Mouse (Mus musculus) CH12.LX (cell line): Measurements from ENCODE around the gene Syt3. TPM values are rescaled to one million over a fixed set of nuclear protein-coding genes. Genes with fewer than 3 reads are reported as not detected.

Experiments
- DNase-seq: peaks from one replicate; pipeline ENCODE4 v3.0.0-alpha.2; 2013; ENCODE audit errors: extremely low read depth
- H3K27ac ChIP-seq: 2 replicates; pipeline ENCODE4 v1.5.1; 2012; ENCODE audit warnings: low read depth, mild to moderate bottlenecking, control low read depth, moderate library complexity; ENCODE audit not compliant: insufficient read depth
- H3K27me3 ChIP-seq: replicated peaks from 2 replicates; pipeline ENCODE3; 2012; ENCODE audit warnings: inconsistent platforms
- H3K36me3 ChIP-seq, 2 experiments: replicated peaks in 1 of 2; 2 replicates each; pipeline versions ENCODE3 to v1.6.1; 2012; ENCODE audit warnings: inconsistent platforms in 1 of 2, low read length in 1 of 2, mild to moderate bottlenecking in 1 of 2, mixed read lengths in 1 of 2, moderate library complexity in 1 of 2; ENCODE audit not compliant: control insufficient read depth in 1 of 2, insufficient read depth in 1 of 2
- H3K4me1 ChIP-seq, 2 experiments: 2 replicates each; pipeline ENCODE4 v1.6.1; 2012; ENCODE audit warnings: inconsistent platforms in 1 of 2, moderate library complexity in 1 of 2; ENCODE audit not compliant: insufficient read depth in 2 of 2, control insufficient read depth in 1 of 2
- H3K4me2 ChIP-seq: 2 replicates; pipeline ENCODE4 v1.6.1; 2012; ENCODE audit warnings: low read depth, mild to moderate bottlenecking, control low read depth; ENCODE audit not compliant: poor library complexity, insufficient read depth, severe bottlenecking
- H3K4me3 ChIP-seq, 3 experiments: fragments of 150-350 bp in 1 of 3; sonication (generic) in 1 of 3; replicated peaks in 1 of 3; 2 replicates each; pipeline versions ENCODE3 to v1.5.1; 2011 to 2012; ENCODE audit warnings: low read depth in 2 of 3, low read length in 2 of 3, mild to moderate bottlenecking in 2 of 3, moderate library complexity in 2 of 3, control low read depth in 1 of 3, improper control_type of control experiment in 1 of 3, inconsistent platforms in 1 of 3, mixed read lengths in 1 of 3; ENCODE audit not compliant: poor library complexity in 1 of 3
- H3K79me2 ChIP-seq: replicated peaks from 2 replicates; pipeline ENCODE4 v1.6.1; 2012; ENCODE audit warnings: mild to moderate bottlenecking, moderate library complexity; ENCODE audit not compliant: control insufficient read depth, poor library complexity, insufficient read depth, severe bottlenecking; ENCODE audit errors: extremely low read depth
- H3K9ac ChIP-seq: 2 replicates; pipeline ENCODE4 v1.6.1; 2012; ENCODE audit warnings: low read depth, mild to moderate bottlenecking, control low read depth, moderate library complexity; ENCODE audit not compliant: insufficient read depth
- H3K9me3 ChIP-seq: replicated peaks from 2 replicates; pipeline ENCODE3; 2012; ENCODE audit warnings: low read length, inconsistent platforms, mixed read lengths
- BHLHE40 ChIP-seq: IDR thresholded peaks from 2 replicates; pipeline ENCODE4 v1.6.1; 2011; ENCODE audit warnings: mild to moderate bottlenecking, low read depth, low read length, improper control_type of control experiment
- CHD1 ChIP-seq: IDR thresholded peaks from 2 replicates; pipeline ENCODE4 v1.6.1; 2012; ENCODE audit warnings: low read depth, low read length, improper control_type of control experiment, inconsistent platforms
- E2F4 ChIP-seq: IDR thresholded peaks from 2 replicates; pipeline ENCODE4 v1.6.1; 2011; ENCODE audit warnings: low read depth, low read length, improper control_type of control experiment; ENCODE audit not compliant: insufficient replicate concordance
- ELF1 ChIP-seq: IDR thresholded peaks from 2 replicates; pipeline ENCODE4 v1.6.1; 2014; ENCODE audit warnings: low read depth, mild to moderate bottlenecking, inconsistent platforms, low read length, improper control_type of control experiment
- EP300 ChIP-seq: IDR thresholded peaks from 2 replicates; pipeline ENCODE4 v1.6.1; 2011; ENCODE audit warnings: low read length, improper control_type of control experiment
- ETS1 ChIP-seq: conservative IDR thresholded peaks from 2 replicates; pipeline ENCODE4 v1.6.1; 2012; ENCODE audit warnings: low read depth, mild to moderate bottlenecking, inconsistent platforms, low read length, improper control_type of control experiment, moderate library complexity
- IRF4 ChIP-seq: IDR thresholded peaks from 2 replicates; pipeline ENCODE4 v1.6.1; 2014; ENCODE audit warnings: low read depth, mild to moderate bottlenecking, inconsistent platforms, low read length, improper control_type of control experiment
- JUN ChIP-seq: IDR thresholded peaks from 2 replicates; pipeline ENCODE4 v1.6.1; 2011; ENCODE audit warnings: low read depth, mild to moderate bottlenecking, low read length, improper control_type of control experiment, moderate library complexity; ENCODE audit not compliant: insufficient read depth
- JUND ChIP-seq: conservative IDR thresholded peaks from 2 replicates; pipeline ENCODE4 v1.6.1; 2011; ENCODE audit warnings: low read depth, low read length, improper control_type of control experiment
- KAT2A ChIP-seq: IDR thresholded peaks from 2 replicates; pipeline ENCODE4 v1.6.1; 2012; ENCODE audit warnings: low read length, improper control_type of control experiment, inconsistent platforms; ENCODE audit not compliant: insufficient replicate concordance
- MAX ChIP-seq: IDR thresholded peaks from 2 replicates; pipeline ENCODE4 v1.6.1; 2011; ENCODE audit warnings: low read length, improper control_type of control experiment
- MAZ ChIP-seq: IDR thresholded peaks from 2 replicates; pipeline ENCODE4 v1.6.1; 2012; ENCODE audit warnings: low read depth, mild to moderate bottlenecking, inconsistent platforms, low read length, improper control_type of control experiment, moderate library complexity
- MXI1 ChIP-seq: IDR thresholded peaks from 2 replicates; pipeline ENCODE4 v1.6.1; 2011; ENCODE audit warnings: mild to moderate bottlenecking, low read depth, low read length, improper control_type of control experiment
- MYC ChIP-seq: IDR thresholded peaks from 2 replicates; pipeline ENCODE4 v1.6.1; 2011; ENCODE audit warnings: low read depth, mild to moderate bottlenecking, improper control_type of control experiment, low read length
- PAX5 ChIP-seq: IDR thresholded peaks from 2 replicates; pipeline ENCODE4 v1.6.1; 2012; ENCODE audit warnings: low read length, inconsistent platforms, mixed read lengths
- POLR2A ChIP-seq: IDR thresholded peaks from 2 replicates; pipeline ENCODE4 v1.6.1; 2011; ENCODE audit warnings: low read depth, mild to moderate bottlenecking, improper control_type of control experiment, low read length
- POLR2AphosphoS2 ChIP-seq: IDR thresholded peaks from 2 replicates; pipeline ENCODE4 v1.6.1; 2011; ENCODE audit warnings: low read depth, low read length, improper control_type of control experiment
- RCOR1 ChIP-seq: conservative IDR thresholded peaks from 2 replicates; pipeline ENCODE4 v1.6.1; 2012; ENCODE audit warnings: low read depth, mild to moderate bottlenecking, inconsistent platforms, low read length, improper control_type of control experiment
- SMC3 ChIP-seq: IDR thresholded peaks from 2 replicates; pipeline ENCODE4 v1.6.1; 2011; ENCODE audit warnings: low read depth, low read length, improper control_type of control experiment
- TBP ChIP-seq: conservative IDR thresholded peaks from 2 replicates; pipeline ENCODE4 v1.6.1; 2011; ENCODE audit warnings: low read depth, low read length, improper control_type of control experiment
- UBTF ChIP-seq: IDR thresholded peaks from 2 replicates; pipeline ENCODE4 v1.6.1; 2012; ENCODE audit warnings: low read depth, mild to moderate bottlenecking, inconsistent platforms, low read length, improper control_type of control experiment, moderate library complexity
- USF2 ChIP-seq: conservative IDR thresholded peaks from 2 replicates; pipeline ENCODE4 v1.6.1; 2011; ENCODE audit warnings: low read depth, low read length, improper control_type of control experiment
- ZKSCAN1 ChIP-seq: IDR thresholded peaks from 2 replicates; pipeline ENCODE4 v1.6.1; 2012; ENCODE audit warnings: low read depth, inconsistent platforms, low read length, improper control_type of control experiment, borderline replicate concordance
- dilution Hi-C: fragments of 300-500 bp; cut with MboI; formaldehyde crosslinking; loops from 2 replicates; pipeline ENCODE4 v1.14.3; 2020; ENCODE audit warnings: low sequenced_read_pairs; ENCODE audit not compliant: extremely low pct_unique_long_range_greater_than_20kb, extremely low pct_ligation_motif_present
- in situ Hi-C: fragments of 300-500 bp; cut with MboI; formaldehyde crosslinking; loops from 3 replicates; pipeline ENCODE4 v1.14.3; 2019; ENCODE audit warnings: low sequenced_read_pairs, low pct_ligation_motif_present, low pct_unique_long_range_greater_than_20kb, mixed read lengths
- polyA plus RNA-seq: library from polyadenylated mRNA; unstranded; fragments of >175 nt; gene quantifications from 2 replicates; pipeline ENCODE4 v1.2.1, GENCODE M21; 2012; ENCODE audit warnings: low read depth; ENCODE audit not compliant: insufficient read length
- total RNA-seq, 2 experiments: library from RNA; depleted of rRNA; stranded (reverse); fragments of 300-350 nt in 1 of 2; fragments of >200 nt in 1 of 2; gene quantifications; 2 replicates each; pipeline ENCODE4 v1.2.3; 2012 to 2014

Gene Syt3
- total and polyA plus RNA-seq, 3 experiments, result 0.08 to 0.30 (median 0.11) TPM

DNA sequence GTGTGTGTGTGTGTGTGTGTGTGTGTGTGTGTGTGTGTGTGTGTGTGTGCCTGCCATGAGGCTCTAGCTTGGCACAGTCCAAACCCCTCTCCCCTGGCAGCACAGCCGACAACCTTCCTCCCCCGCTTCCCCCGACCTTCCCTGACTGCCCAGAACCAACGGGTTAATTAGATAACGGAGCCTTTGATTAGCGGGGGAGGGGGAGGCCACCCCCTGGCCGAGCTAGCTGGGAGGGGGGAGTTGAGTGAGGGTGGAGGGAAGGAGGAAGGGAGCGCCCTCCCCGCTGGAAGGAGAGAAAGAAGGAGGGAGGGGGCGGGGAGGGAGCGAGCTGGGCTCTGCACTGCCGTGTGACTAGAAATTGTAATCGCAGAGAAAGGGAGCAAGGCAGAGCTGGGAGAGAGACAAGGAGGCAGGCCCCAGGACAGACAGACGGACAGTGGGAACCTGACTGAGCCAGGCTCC, 57.8 kb downstream of the Syt3 start:
- H3K27me3 ChIP-seq, result peaks cover 92% of the 10 kb centered on the region
- DNase-seq, result no peak

DNA sequence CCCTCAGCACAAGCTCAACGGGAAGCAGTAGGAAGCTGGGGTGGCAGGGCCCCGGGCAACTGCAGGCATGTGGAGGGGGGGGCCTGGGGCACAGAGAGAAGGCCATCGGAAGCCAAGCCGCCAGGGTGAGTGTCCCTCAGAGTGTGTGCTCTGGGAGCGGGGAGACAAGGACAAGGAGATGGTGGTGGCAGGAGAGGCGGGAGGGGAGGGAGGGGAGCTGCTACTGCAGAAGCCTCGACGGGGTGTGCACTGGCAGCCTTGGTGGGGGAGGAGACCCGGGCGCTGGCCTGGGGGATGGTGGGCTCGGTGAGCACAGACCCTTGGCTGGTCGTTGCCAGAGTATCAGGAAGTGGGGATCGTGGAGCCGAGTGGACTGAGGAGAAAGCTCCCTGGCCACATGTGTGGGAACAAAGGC, 58.5 kb downstream of the Syt3 start:
- Histone ChIP-seq H3K4me2 (no peak overlapping the region; the same call in 1 of the 2 replicates), H3K4me3 (no peak overlapping the region), H3K4me1 (no peaks in the 10 kb centered on the region), H3K79me2 (no peaks in the 10 kb centered on the region), H3K36me3 (no peaks in the 10 kb centered on the region), H3K27ac (no peak overlapping the region), H3K9me3 (no peaks in the 10 kb centered on the region), H3K27me3 (peaks cover 93% of the 10 kb centered on the region), H3K9ac (no peak overlapping the region)
- dilution Hi-C loops, result no loop called here
- in situ Hi-C loops, result no loop called here
- no peak for TF ChIP-seq CHD1
- no peak for TF ChIP-seq JUND
- TF ChIP-seq PAX5, result no peak
- no peak for TF ChIP-seq ZKSCAN1
- TF ChIP-seq E2F4, result no peak
- TF ChIP-seq ETS1, result no peak
- TF ChIP-seq UBTF, result no peak
- no peak for TF ChIP-seq JUN
- TF ChIP-seq USF2, result no peak
- TF ChIP-seq EP300, result no peak
- TF ChIP-seq ELF1, result no peak
- TF ChIP-seq MXI1, result no peak
- DNase-seq, result no peak

More for the DNA sequence above, 57.8 kb downstream of the Syt3 start:
- no peaks in the 10 kb centered on the region for H3K4me1 ChIP-seq
- H3K79me2 ChIP-seq, result no peaks in the 10 kb centered on the region
- H3K36me3 ChIP-seq, result no peaks in the 10 kb centered on the region
- in situ Hi-C loops (no loop called here), dilution Hi-C loops (no loop called here)
- TF ChIP-seq E2F4 (no peak), JUND (no peak), MAZ (no peak), MAX (no peak), EP300 (no peak), BHLHE40 (no peak), TBP (no peak), IRF4 (no peak), MYC (no peak), POLR2AphosphoS2 (no peak), SMC3 (no peak), RCOR1 (no peak), ZKSCAN1 (no peak), KAT2A (no peak), POLR2A (no peak), PAX5 (no peak), MXI1 (no peak)
- no peaks in the 10 kb centered on the region for H3K9me3 ChIP-seq
- no peak overlapping the region for H3K4me2 ChIP-seq
- no peak overlapping the region for H3K9ac ChIP-seq
- H3K4me3 ChIP-seq, result no peak overlapping the region
- no peak overlapping the region for H3K27ac ChIP-seq
